Mouse (Mus musculus) midbrain, embryonic 11.5 days (tissue): ENCODE results near the gene Mrps10. TPM values are rescaled to one million over a fixed set of nuclear protein-coding genes. Genes with fewer than 3 reads are reported as not detected.
"Not testable (repeated sequence)": the region's sequence is repeated elsewhere in the genome, so short reads cannot be mapped to it uniquely, and the experiment has no call there.

Source experiments
- ATAC-seq: fragments of 200-750 bp; cut with Nextera tagmentation; 2 replicates; pipeline ENCODE4 v1.8.0; 2017; ENCODE audit warnings: moderate TSS enrichment, moderate library complexity; ENCODE audit not compliant: low FRiP score
- DNase-seq: peaks from one replicate; pipeline ENCODE4 v3.0.0; 2015; ENCODE audit warnings: low spot score; ENCODE audit errors: missing footprints
- H3K27ac ChIP-seq: fragments of 300-500 bp; sonication (generic); 2 replicates; pipeline ENCODE4 v1.5.1; 2014; ENCODE audit warnings: low read depth, low read length
- H3K27me3 ChIP-seq: fragments of 300-500 bp; sonication (generic); 2 replicates; pipeline ENCODE4 v1.6.1; 2014; ENCODE audit warnings: mild to moderate bottlenecking, low read length, moderate library complexity, mixed read lengths; ENCODE audit not compliant: control insufficient read depth, insufficient read depth
- H3K36me3 ChIP-seq: fragments of 300-500 bp; sonication (generic); 2 replicates; pipeline ENCODE4 v1.6.1; 2014; ENCODE audit warnings: mild to moderate bottlenecking, low read length, moderate library complexity, mixed read lengths; ENCODE audit not compliant: control insufficient read depth, insufficient read depth
- H3K4me1 ChIP-seq: fragments of 300-500 bp; sonication (generic); 2 replicates; pipeline ENCODE4 v1.6.1; 2014; ENCODE audit warnings: low read length; ENCODE audit not compliant: control insufficient read depth, insufficient read depth
- H3K4me2 ChIP-seq: fragments of 300-500 bp; sonication (generic); 2 replicates; pipeline ENCODE4 v1.6.1; 2014; ENCODE audit warnings: mild to moderate bottlenecking, moderate library complexity
- H3K4me3 ChIP-seq: fragments of 300-500 bp; sonication (generic); 2 replicates; pipeline ENCODE4 v1.5.1; 2014; ENCODE audit warnings: low read depth, low read length
- H3K9ac ChIP-seq: fragments of 300-500 bp; sonication (generic); 2 replicates; pipeline ENCODE4 v1.6.1; 2014; ENCODE audit warnings: low read length
- H3K9me3 ChIP-seq: fragments of 300-500 bp; sonication (generic); 2 replicates; pipeline ENCODE4 v1.6.1; 2016; ENCODE audit warnings: low read length; ENCODE audit not compliant: control insufficient read depth
- WGBS: fragments of 180-500 bp; shearing (Covaris S2); extraction: QIAGEN DNeasy Blood & Tissue Kit; methylation state at CpG from one replicate; pipeline ENCODE4 v1.1.7; 2014; 5-methylcytosine and 5-hydroxymethylcytosine counted together
- polyA plus RNA-seq: library from polyadenylated mRNA; unstranded; fragments of >200 nt; fragmentation: Nextera tagmentation; extraction: Ambion mirVana; gene quantifications from 2 replicates; pipeline ENCODE4 v1.2.1, GENCODE M21; 2014

Gene Mrps10
- polyA plus RNA-seq, 1 experiment from 2014 or later: 73.5 TPM

DNA sequence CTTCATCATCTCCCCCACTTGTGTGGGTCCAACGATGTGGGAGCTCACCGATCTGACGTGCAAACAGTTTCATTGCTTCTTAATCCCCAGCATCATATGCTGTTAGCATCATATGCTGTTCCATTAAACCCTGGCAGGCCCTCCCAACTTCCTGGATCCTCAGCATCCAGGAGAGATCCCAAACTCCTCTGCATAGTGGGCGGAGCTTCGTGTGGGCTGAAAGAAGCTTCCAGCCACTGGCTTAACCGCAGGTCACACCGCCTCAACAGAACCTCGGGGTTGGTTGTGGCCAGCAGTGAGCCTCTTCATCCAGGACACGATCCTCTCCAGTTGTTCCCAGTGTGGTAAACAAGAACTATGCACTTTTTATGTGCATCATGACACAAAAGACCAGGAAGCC, 38.1 kb upstream of the Mrps10 start:
- DNase-seq: no peak
- H3K9me3 ChIP-seq: no peaks in the 10 kb centered on the region
- no peak overlapping the region for H3K27ac ChIP-seq
- 91% methylated on average over 9 of the region's 9 CpGs for WGBS
- no peak overlapping the region for H3K4me2 ChIP-seq
- no peak for ATAC-seq
- H3K4me1 ChIP-seq: no peaks in the 10 kb centered on the region
- no peaks in the 10 kb centered on the region for H3K27me3 ChIP-seq
- no peak overlapping the region for H3K4me3 ChIP-seq
- no peak overlapping the region for H3K9ac ChIP-seq
- H3K36me3 ChIP-seq: peaks cover 5% of the 10 kb centered on the region

DNA sequence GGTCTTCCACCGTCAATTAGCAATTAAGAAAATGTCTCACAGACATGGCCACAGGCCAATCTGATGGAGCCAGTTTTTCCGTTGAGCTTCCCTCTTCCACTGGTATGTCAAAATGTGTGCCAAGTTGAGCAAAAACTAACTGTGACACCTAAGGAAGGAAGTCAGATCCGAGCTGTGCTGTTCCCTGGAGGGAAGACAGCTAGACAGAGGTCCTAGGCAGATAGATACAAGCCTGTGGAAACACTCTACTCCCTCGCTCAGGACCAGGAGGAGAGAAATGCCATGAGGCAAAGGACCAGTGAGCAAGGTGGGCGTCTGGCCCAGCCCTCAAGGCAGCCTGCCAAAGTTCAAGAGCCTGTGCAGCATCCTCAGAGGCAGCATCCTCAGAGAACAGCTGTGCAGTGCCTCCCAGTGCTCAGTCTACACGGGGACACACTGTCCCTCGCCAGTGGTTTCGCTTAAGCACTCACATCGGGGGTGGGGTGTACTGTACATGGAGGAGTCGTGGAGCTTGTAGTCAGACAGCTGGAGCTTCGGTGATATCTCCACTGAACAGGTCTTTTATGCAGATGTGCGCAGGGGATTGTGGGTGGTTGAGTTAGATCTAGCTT, 36.6 kb upstream of the Mrps10 start:
- no peaks in the 10 kb centered on the region for H3K27me3 ChIP-seq
- H3K27ac ChIP-seq: no peak overlapping the region
- no peaks in the 10 kb centered on the region for H3K9me3 ChIP-seq
- WGBS: 89% methylated on average over 12 of the region's 12 CpGs
- H3K9ac ChIP-seq: no peak overlapping the region
- no peak overlapping the region for H3K4me2 ChIP-seq
- DNase-seq: no peak
- no peak for ATAC-seq
- no peak overlapping the region for H3K4me3 ChIP-seq
- H3K36me3 ChIP-seq: peaks cover 5% of the 10 kb centered on the region; the same call in 1 of the 2 replicates
- no peaks in the 10 kb centered on the region for H3K4me1 ChIP-seq

DNA sequence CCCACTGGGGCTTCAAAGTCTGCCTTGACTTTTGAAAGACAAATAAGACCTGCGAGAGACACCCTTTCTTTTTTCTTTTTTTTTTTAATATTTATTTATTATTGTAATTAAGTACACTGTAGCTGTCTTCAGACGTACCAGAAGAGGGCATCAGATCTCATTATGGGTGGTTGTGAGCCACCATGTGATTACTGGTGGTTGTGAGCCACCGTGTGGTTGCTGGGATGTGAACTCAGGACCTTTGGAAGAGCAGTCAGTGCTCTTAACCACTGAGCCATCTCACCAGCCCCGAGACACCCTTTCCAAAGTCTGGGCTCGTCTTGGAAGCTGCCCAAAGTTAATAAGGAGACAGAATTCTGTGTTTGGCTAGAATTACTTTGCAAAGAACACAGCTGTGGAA, 36.0 kb upstream of the Mrps10 start:
- H3K4me2 ChIP-seq: not testable (repeated sequence)
- 56% methylated on average over 5 of the region's 5 CpGs for WGBS

DNA sequence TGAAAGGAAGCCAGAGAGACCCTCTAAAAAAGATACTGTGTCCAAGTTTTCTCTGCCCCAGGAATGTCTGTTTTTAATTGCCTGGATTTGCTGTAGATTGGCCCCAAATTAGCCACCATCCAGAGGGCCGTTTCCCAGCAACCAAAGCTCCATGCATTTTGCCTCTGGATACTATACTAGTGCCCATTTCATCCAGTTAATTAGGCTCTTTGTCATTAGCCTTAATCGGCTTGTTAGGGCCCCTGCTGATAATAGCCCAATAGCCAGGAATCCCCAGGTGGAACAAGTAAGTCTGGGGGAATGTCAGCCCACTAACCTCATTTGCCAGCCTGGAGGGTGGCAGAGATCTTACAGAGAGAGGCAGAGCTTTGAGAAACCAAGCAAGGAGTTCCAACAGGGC, 35.3 kb upstream of the Mrps10 start:
- Histone ChIP-seq H3K4me2 (no peak overlapping the region), H3K27ac (no peak overlapping the region), H3K9ac (no peak overlapping the region), H3K4me1 (no peaks in the 10 kb centered on the region), H3K9me3 (no peaks in the 10 kb centered on the region), H3K4me3 (no peak overlapping the region), H3K36me3 (peaks cover 4% of the 10 kb centered on the region; the same call in 1 of the 2 replicates), H3K27me3 (no peaks in the 10 kb centered on the region)
- DNase-seq (no peak), ATAC-seq (no peak)
- 16% methylated on average over 2 of the region's 2 CpGs for WGBS

More for the DNA sequence above, 36.0 kb upstream of the Mrps10 start:
- DNase-seq, H3K36me3 ChIP-seq, H3K4me1 ChIP-seq, ATAC-seq, H3K4me3 ChIP-seq, H3K9me3 ChIP-seq, H3K27me3 ChIP-seq, H3K9ac ChIP-seq, H3K27ac ChIP-seq: not testable (repeated sequence)

DNA sequence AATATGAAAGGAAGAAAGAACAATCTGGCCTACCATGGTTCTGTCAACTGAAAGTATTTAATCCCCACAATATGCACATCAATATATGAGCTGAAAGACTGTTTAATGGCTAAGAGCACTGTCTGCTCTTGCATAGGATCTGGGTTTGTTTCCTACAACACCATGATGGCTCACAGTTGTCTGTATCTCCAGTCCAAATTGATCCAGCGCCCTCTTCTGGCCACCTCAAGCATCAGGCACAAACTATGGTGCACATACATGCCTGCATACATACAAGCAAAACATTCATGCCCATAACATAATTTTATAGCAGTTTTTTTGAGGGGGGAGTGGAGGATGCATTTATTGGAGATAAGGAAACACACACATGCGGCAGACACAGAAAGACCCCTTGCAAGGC, 25.6 kb upstream of the Mrps10 start:
- ATAC-seq (no peak), DNase-seq (no peak)
- WGBS: 83% methylated on average over 2 of the region's 2 CpGs
- no peak overlapping the region for H3K4me3 ChIP-seq
- H3K4me1 ChIP-seq: no peaks in the 10 kb centered on the region
- no peak overlapping the region for H3K4me2 ChIP-seq
- no peak overlapping the region for H3K9ac ChIP-seq
- H3K27ac ChIP-seq: no peak overlapping the region
- H3K9me3 ChIP-seq: peaks cover 3% of the 10 kb centered on the region; the same call in 1 of the 2 replicates
- H3K36me3 ChIP-seq: peaks cover 29% of the 10 kb centered on the region
- H3K27me3 ChIP-seq: no peaks in the 10 kb centered on the region

DNA sequence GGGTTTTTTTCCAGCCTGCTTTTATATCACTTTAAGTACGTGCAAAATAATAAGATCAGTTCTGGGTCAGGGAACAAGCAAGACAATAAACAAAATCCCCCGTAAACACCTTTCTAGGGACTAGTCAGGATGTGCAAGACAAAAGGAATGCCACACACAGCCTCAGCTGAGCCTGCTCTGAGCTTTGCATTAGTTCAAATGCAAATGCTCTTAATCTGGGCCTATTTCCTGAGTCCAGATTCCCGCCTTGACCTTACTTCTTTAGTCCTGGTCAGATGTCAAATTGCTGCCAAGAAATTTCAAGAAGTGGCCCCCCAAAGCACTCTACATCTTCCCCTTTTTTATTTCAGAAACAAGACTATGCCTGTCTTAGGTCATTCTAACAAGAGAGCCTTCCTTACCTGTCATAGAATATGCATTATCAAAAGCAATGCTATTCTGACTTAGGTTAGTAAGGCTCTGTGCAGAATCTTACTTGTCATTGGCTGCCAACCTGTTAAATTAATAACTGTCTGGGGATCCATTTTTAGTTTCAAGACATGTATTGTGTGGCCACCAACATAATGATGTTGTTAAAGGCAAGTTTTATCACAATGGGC, 18.9 kb upstream of the Mrps10 start:
- DNase-seq: no peak
- H3K4me2 ChIP-seq: no peak overlapping the region

DNA sequence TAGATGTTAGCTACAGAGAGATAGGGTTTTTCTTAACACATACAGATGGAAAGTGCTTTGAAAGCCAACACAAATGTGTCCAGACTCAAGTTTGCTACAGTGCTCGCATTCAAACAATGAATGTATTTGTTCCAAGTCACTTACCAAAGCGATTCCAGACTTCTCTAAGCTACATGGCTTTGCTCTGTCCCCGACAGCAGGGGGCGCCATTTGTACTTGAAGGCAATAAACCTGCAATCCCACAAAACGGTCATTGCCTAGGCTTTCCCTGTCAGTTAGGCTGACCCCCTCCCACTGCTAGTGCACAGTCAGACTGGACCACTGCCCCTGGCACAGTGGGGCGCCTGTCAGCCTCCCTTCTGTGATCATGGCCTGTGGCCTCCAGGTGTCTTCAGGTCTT, 8.7 kb upstream of the Mrps10 start:
- Histone ChIP-seq H3K36me3 (peaks cover 8% of the 10 kb centered on the region), H3K4me1 (no peaks in the 10 kb centered on the region), H3K9ac (no peak overlapping the region), H3K4me3 (no peak overlapping the region), H3K27ac (no peak overlapping the region), H3K27me3 (no peaks in the 10 kb centered on the region), H3K9me3 (no peaks in the 10 kb centered on the region), H3K4me2 (no peak overlapping the region)
- no peak for ATAC-seq
- no peak for DNase-seq
- WGBS: 35% methylated on average over 6 of the region's 6 CpGs

More for the DNA sequence above, 18.9 kb upstream of the Mrps10 start:
- 70% methylated on average over 3 of the region's 3 CpGs for WGBS
- Histone ChIP-seq H3K9me3 (peaks cover 20% of the 10 kb centered on the region), H3K36me3 (peaks cover 48% of the 10 kb centered on the region), H3K4me3 (no peak overlapping the region), H3K4me1 (no peaks in the 10 kb centered on the region), H3K27ac (no peak overlapping the region), H3K9ac (no peak overlapping the region), H3K27me3 (no peaks in the 10 kb centered on the region; the same call in 1 of the 2 replicates)
- ATAC-seq: no peak

DNA sequence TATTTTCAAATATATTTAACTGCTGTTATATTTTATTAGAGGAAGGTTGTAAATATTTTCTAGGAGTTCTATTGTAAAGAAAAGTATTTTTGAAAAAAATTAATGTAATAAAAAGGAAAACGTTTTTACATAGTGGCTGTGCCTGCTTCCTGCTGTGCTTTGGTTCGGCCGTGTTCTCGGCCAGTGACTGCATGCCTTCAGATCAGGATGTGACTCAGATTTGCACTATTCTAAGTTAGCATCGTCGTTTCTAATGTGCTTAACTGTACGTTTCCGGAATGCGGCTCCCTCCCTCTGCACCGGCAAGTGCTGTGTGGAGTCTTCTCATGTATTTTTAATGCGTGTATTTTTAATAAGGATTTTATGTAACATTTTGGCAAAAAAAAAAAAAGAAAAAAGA, 7.3 kb upstream of the Mrps10 start:
- no peak for ATAC-seq

DNA sequence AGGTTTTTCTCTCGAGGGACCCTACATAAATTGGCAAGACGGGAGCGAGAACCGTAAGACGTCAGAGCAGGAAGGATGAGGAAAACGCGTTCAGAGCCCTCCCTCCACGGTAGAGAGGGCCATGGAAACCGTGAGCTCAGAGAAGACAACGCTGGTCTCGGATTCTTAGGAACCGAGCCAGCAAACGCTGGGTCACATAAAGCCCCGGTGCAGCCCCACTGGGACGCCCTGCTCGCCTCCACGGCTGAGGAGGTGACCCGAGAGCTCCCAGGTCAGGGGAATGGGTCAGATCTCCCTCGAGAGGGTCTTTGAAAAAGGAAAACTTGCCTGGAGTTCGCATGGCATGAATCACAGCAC, 378 bp downstream of the Mrps10 start:
- peak overlapping the region; percentile 81 for H3K4me2 ChIP-seq
- H3K36me3 ChIP-seq: peaks cover 2% of the 10 kb centered on the region; the same call in 1 of the 2 replicates
- peak overlapping the region; percentile 36; the same call in 1 of the 2 replicates for H3K27ac ChIP-seq
- ATAC-seq (peak; percentile 51), DNase-seq (no peak)
- H3K9ac ChIP-seq: peak overlapping the region; percentile 76
- peaks cover 5% of the 10 kb centered on the region; the same call in 1 of the 2 replicates for H3K27me3 ChIP-seq
- 1% methylated on average over 20 of the region's 20 CpGs for WGBS
- H3K4me3 ChIP-seq: peak overlapping the region; percentile 80
- H3K4me1 ChIP-seq: peaks cover 3% of the 10 kb centered on the region; the same call in 1 of the 2 replicates
- no peaks in the 10 kb centered on the region for H3K9me3 ChIP-seq

More for the DNA sequence above, 7.3 kb upstream of the Mrps10 start:
- Histone ChIP-seq H3K4me2 (no peak overlapping the region), H3K36me3 (peaks cover 3% of the 10 kb centered on the region; the same call in 1 of the 2 replicates), H3K4me1 (no peaks in the 10 kb centered on the region), H3K27ac (no peak overlapping the region), H3K4me3 (no peak overlapping the region), H3K9me3 (no peaks in the 10 kb centered on the region), H3K27me3 (no peaks in the 10 kb centered on the region), H3K9ac (no peak overlapping the region)
- no peak for DNase-seq
- 88% methylated on average over 11 of the region's 11 CpGs for WGBS
